Mouse (Mus musculus) E14TG2a.4 (cell line): Measurements from ENCODE around the gene Atp6v1g3.

Experiments used
- CTCF ChIP-seq: conservative IDR thresholded peaks from 2 replicates; pipeline ENCODE4 v1.5.1; 2014; ENCODE audit warnings: low read length
- NANOG ChIP-seq: IDR thresholded peaks from 2 replicates; pipeline ENCODE4 v1.6.1; 2014; ENCODE audit warnings: borderline replicate concordance, low read length, mixed read lengths
- POU5F1 ChIP-seq: IDR thresholded peaks from 2 replicates; pipeline ENCODE4 v1.6.1; 2014; ENCODE audit warnings: low read length, borderline replicate concordance

DNA sequence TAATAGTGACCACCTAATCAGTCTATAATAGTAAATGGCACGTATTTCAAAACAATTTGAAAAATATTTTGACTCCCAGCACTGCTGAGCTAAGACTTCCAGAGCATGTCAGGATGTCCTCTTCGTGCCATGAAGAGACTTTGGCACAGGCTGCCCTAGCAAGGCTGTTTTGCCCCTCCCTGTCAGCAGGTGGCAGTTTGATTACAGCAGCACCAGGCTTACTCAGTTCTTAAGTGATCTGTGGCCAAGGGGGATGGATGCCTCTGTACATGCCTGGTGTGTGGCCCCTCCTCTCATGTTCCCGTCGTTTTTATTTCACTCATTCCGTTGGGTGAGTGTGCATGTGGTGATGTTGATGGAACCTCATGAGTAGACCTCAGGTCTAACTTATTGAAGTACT lies 2.3 kb downstream of the Atp6v1g3 start:
- TF ChIP-seq CTCF = no peak
- TF ChIP-seq NANOG = no peak
- no peak for TF ChIP-seq POU5F1
